Mouse (Mus musculus) left cerebral cortex, adult 2 months (tissue): ENCODE results near the gene Ccnd3. TPM values are rescaled to one million over a fixed set of nuclear protein-coding genes. Genes with fewer than 3 reads are reported as not detected.

Source experiments
- DNase-seq, 2 experiments: peaks; one replicate each; pipeline ENCODE4 v3.0.0; 2021 to 2022; ENCODE audit warnings: low spot score in 2 of 2, mixed read lengths in 1 of 2; ENCODE audit errors: extremely low spot score in 1 of 2
- H3K27ac ChIP-seq: fragments of 200-600 bp; 2 replicates; pipeline ENCODE4 v1.8.1; 2022
- H3K4me3 ChIP-seq: fragments of 200-600 bp; 2 replicates; pipeline ENCODE4 v1.8.1; 2022
- CTCF ChIP-seq: fragments of 200-600 bp; IDR thresholded peaks from 2 replicates; pipeline ENCODE4 v1.8.1; 2022; ENCODE audit warnings: antibody characterized with exemption, mild to moderate bottlenecking, moderate library complexity
- intact Hi-C: fragments of 180-260 bp; cut with DNase I; formaldehyde crosslinking; loops from one replicate; pipeline ENCODE4 v1.15.1; 2025
- total RNA-seq, 2 experiments: library from RNA; stranded (reverse); gene quantifications; 2 replicates each; pipeline ENCODE4 v1.2.3; 2021

Ccnd3 gene
- total RNA-seq, 2 experiments from 2014 or later: 38.2 to 38.4 TPM

GRCm38 (mm10) chr17:47535812-47536236 lies 31.0 kb downstream of the Ccnd3 start:
- no peak overlapping the region for H3K4me3 ChIP-seq
- intact Hi-C loops: no loop called here
- DNase-seq: no peak
- TF ChIP-seq CTCF: no peak
- no peak overlapping the region for H3K27ac ChIP-seq

GRCm38 (mm10) chr17:47538049-47538448 lies 33.2 kb downstream of the Ccnd3 start:
- DNase-seq: no peak
- intact Hi-C loops: no loop called here
- no peak for TF ChIP-seq CTCF
- H3K27ac ChIP-seq: no peak overlapping the region
- H3K4me3 ChIP-seq: no peak overlapping the region

GRCm38 (mm10) chr17:47539128-47539527 lies 34.3 kb downstream of the Ccnd3 start:
- Histone ChIP-seq H3K27ac (no peak overlapping the region), H3K4me3 (no peak overlapping the region)
- intact Hi-C loops: no loop called here
- no peak for DNase-seq
- no peak for TF ChIP-seq CTCF

- TF ChIP-seq CTCF: no peak
- intact Hi-C loops: loop anchor here (5.0 kb wide), 1 partner anchor 50 kb away; no protein-coding TSS in a partner anchor
Measured at GRCm38 (mm10) chr17:47542061-47542460, 37.2 kb downstream of the Ccnd3 start.

GRCm38 (mm10) chr17:47543051-47543650 lies 38.3 kb downstream of the Ccnd3 start:
- H3K27ac ChIP-seq: no peak overlapping the region
- intact Hi-C loops: loop anchor here (5.0 kb wide), 1 partner anchor 49 kb away; no protein-coding TSS in a partner anchor
- no peak for DNase-seq
- no peak overlapping the region for H3K4me3 ChIP-seq
- TF ChIP-seq CTCF: no peak

More at GRCm38 (mm10) chr17:47542061-47542460, 37.2 kb downstream of the Ccnd3 start:
- H3K27ac ChIP-seq: no peak overlapping the region
- no peak for DNase-seq
- no peak overlapping the region for H3K4me3 ChIP-seq

GRCm38 (mm10) chr17:47545154-47545553 lies 40.3 kb downstream of the Ccnd3 start:
- Histone ChIP-seq H3K4me3 (no peak overlapping the region), H3K27ac (no peak overlapping the region)
- intact Hi-C loops: no loop called here
- TF ChIP-seq CTCF: no peak
- no peak for DNase-seq

GRCm38 (mm10) chr17:47545861-47546331 lies 41.0 kb downstream of the Ccnd3 start:
- Histone ChIP-seq H3K4me3 (peak overlapping the region; percentile 30), H3K27ac (0 out of 2 replicates have a peak overlapping the region, but pooled peaks have one; percentile 28)
- TF ChIP-seq CTCF: no peak
- peak in 1 of 2 experiments; percentile 23 for DNase-seq
- intact Hi-C loops: no loop called here

- TF ChIP-seq CTCF: no peak
- intact Hi-C loops: no loop called here
- Histone ChIP-seq H3K4me3 (no peak overlapping the region), H3K27ac (no peak overlapping the region)
- no peak for DNase-seq
Measured at GRCm38 (mm10) chr17:47551049-47551448, 46.2 kb downstream of the Ccnd3 start.

- Histone ChIP-seq H3K27ac (no peak overlapping the region), H3K4me3 (no peak overlapping the region)
- intact Hi-C loops: no loop called here
- DNase-seq: no peak
- no peak for TF ChIP-seq CTCF
Measured at GRCm38 (mm10) chr17:47552994-47553393, 48.1 kb downstream of the Ccnd3 start.

GRCm38 (mm10) chr17:47554621-47555020 lies 49.8 kb downstream of the Ccnd3 start:
- no peak for TF ChIP-seq CTCF
- no peak for DNase-seq
- intact Hi-C loops: no loop called here
- Histone ChIP-seq H3K4me3 (no peak overlapping the region), H3K27ac (no peak overlapping the region)

GRCm38 (mm10) chr17:47557179-47557578 lies 52.3 kb downstream of the Ccnd3 start:
- Histone ChIP-seq H3K27ac (no peak overlapping the region), H3K4me3 (no peak overlapping the region)
- no peak for TF ChIP-seq CTCF
- intact Hi-C loops: no loop called here
- no peak for DNase-seq

- no peak for DNase-seq
- no peak for TF ChIP-seq CTCF
- intact Hi-C loops: no loop called here
- no peak overlapping the region for H3K4me3 ChIP-seq
- H3K27ac ChIP-seq: no peak overlapping the region
Measured at GRCm38 (mm10) chr17:47559726-47560125, 54.9 kb downstream of the Ccnd3 start.

- Histone ChIP-seq H3K27ac (no peak overlapping the region), H3K4me3 (no peak overlapping the region)
- no peak for TF ChIP-seq CTCF
- intact Hi-C loops: no loop called here
- no peak for DNase-seq
Measured at GRCm38 (mm10) chr17:47562875-47563274, 58.0 kb downstream of the Ccnd3 start.
